Mouse (Mus musculus) kidney, adult 2 months (tissue): ENCODE data around the gene Fam189b. TPM values are rescaled to one million over a fixed set of nuclear protein-coding genes. Genes with fewer than 3 reads are reported as not detected.
A peak's percentile ranks its signal among the peaks of the same experiment; 100 is the strongest.
"Not testable (repeated sequence)": the region's sequence is repeated elsewhere in the genome, so short reads cannot be mapped to it uniquely, and the experiment has no call there.

Source experiments
- DNase-seq: peaks from one replicate; pipeline ENCODE4 v3.0.0; 2021
- H3K27ac ChIP-seq: fragments of 200-500 bp; 2 replicates; pipeline ENCODE4 v1.5.1; 2012; ENCODE audit warnings: low read depth, low read length, control low read depth, inconsistent platforms; ENCODE audit not compliant: insufficient read depth
- H3K27me3 ChIP-seq: fragments of 200-500 bp; replicated peaks from 2 replicates; pipeline ENCODE4 v1.6.1; 2012; ENCODE audit warnings: mild to moderate bottlenecking, moderate library complexity, low read length, inconsistent platforms; ENCODE audit not compliant: control insufficient read depth, insufficient read depth
- H3K36me3 ChIP-seq: fragments of 200-500 bp; 2 replicates; pipeline ENCODE4 v1.6.1; 2012; ENCODE audit warnings: mild to moderate bottlenecking, moderate library complexity, low read length, inconsistent platforms; ENCODE audit not compliant: control insufficient read depth, insufficient read depth
- H3K4me1 ChIP-seq: fragments of 200-500 bp; 2 replicates; pipeline ENCODE4 v1.6.1; 2011; ENCODE audit warnings: low read length; ENCODE audit not compliant: control insufficient read depth, insufficient read depth
- H3K4me3 ChIP-seq: fragments of 200-500 bp; 2 replicates; pipeline ENCODE4 v1.5.1; 2011; ENCODE audit warnings: mild to moderate bottlenecking, low read depth, low read length, control low read depth; ENCODE audit not compliant: insufficient read depth
- CTCF ChIP-seq: fragments of 200-500 bp; conservative IDR thresholded peaks from 2 replicates; pipeline ENCODE4 v1.5.1; 2011; ENCODE audit warnings: low read depth, mild to moderate bottlenecking, control low read depth, low read length, moderate library complexity, mixed read lengths; ENCODE audit not compliant: insufficient read depth, insufficient read length
- POLR2A ChIP-seq: fragments of 200-500 bp; IDR thresholded peaks from one replicate; pipeline ENCODE4 v1.6.1; 2011; ENCODE audit warnings: low read depth, low read length, control low read depth
- WGBS: fragments of 180-500 bp; shearing (Covaris S2); methylation state at CpG from one replicate; pipeline ENCODE4 v1.1.7; 2018; 5-methylcytosine and 5-hydroxymethylcytosine counted together
- polyA plus RNA-seq: library from polyadenylated mRNA; depleted of rRNA; stranded (reverse); fragments of >200 nt; gene quantifications from 2 replicates; pipeline ENCODE4 v1.2.3, GENCODE M21; 2012

Gene Fam189b
- polyA plus RNA-seq, 1 experiment, result 18.3 TPM

GRCm38 (mm10) chr3:89159616-89160344 lies 23.2 kb upstream of the Fam189b start, which contains the start of gene Hcn3:
TSS of gene Hcn3 (minus strand) at chr3:89160196.
- no peak within 1 kb of the TSS for H3K27ac ChIP-seq
- no peaks in the 10 kb centered on the region for H3K36me3 ChIP-seq
- H3K4me1 ChIP-seq, result no peaks in the 10 kb centered on the region; the same call in 1 of the 2 replicates
- under 1% methylated on average over 65 of the region's 66 CpGs for WGBS
- H3K27me3 ChIP-seq, result no peaks in the 10 kb centered on the region
- peak; percentile 46 for DNase-seq
- H3K4me3 ChIP-seq, result peak within 1 kb of the TSS; percentile 59
- TF ChIP-seq CTCF (peak; percentile 44), POLR2A (no peak)

- not testable (repeated sequence) for H3K27ac ChIP-seq, DNase-seq, H3K36me3 ChIP-seq, H3K4me1 ChIP-seq, H3K27me3 ChIP-seq, H3K4me3 ChIP-seq
These were observed 21.7 kb upstream of the Fam189b start for GRCm38 (mm10) chr3:89161207-89161606.

- H3K36me3 ChIP-seq, result no peaks in the 10 kb centered on the region
- H3K27ac ChIP-seq, result no peak overlapping the region
- peaks cover 8% of the 10 kb centered on the region; the same call in 1 of the 2 replicates for H3K4me1 ChIP-seq
- TF ChIP-seq CTCF, result no peak
- TF ChIP-seq POLR2A, result no peak
- 78% methylated on average over 4 of the region's 4 CpGs for WGBS
- H3K4me3 ChIP-seq, result no peak overlapping the region
- DNase-seq, result no peak
- no peaks in the 10 kb centered on the region for H3K27me3 ChIP-seq
These were observed 21.2 kb upstream of the Fam189b start for GRCm38 (mm10) chr3:89161786-89162185.

GRCm38 (mm10) chr3:89163123-89163522 lies 19.8 kb upstream of the Fam189b start:
- 86% methylated on average over 1 of the region's 1 CpGs for WGBS
- no peak for DNase-seq
- Histone ChIP-seq H3K36me3 (no peaks in the 10 kb centered on the region), H3K4me1 (peaks cover 8% of the 10 kb centered on the region; the same call in 1 of the 2 replicates), H3K27me3 (no peaks in the 10 kb centered on the region), H3K27ac (no peak overlapping the region), H3K4me3 (no peak overlapping the region)
- TF ChIP-seq POLR2A (no peak), CTCF (no peak)

GRCm38 (mm10) chr3:89163643-89164245 lies 19.2 kb upstream of the Fam189b start:
- TF ChIP-seq POLR2A (no peak), CTCF (no peak)
- Histone ChIP-seq H3K27ac (no peak overlapping the region), H3K36me3 (peaks cover 4% of the 10 kb centered on the region), H3K4me1 (peaks cover 8% of the 10 kb centered on the region; the same call in 1 of the 2 replicates), H3K27me3 (no peaks in the 10 kb centered on the region), H3K4me3 (no peak overlapping the region)
- no peak for DNase-seq
- WGBS, result 72% methylated on average over 5 of the region's 5 CpGs

- peak; percentile 97 for DNase-seq
- peaks cover 8% of the 10 kb centered on the region; the same call in 1 of the 2 replicates for H3K4me1 ChIP-seq
- H3K27ac ChIP-seq, result peak within 1 kb of the TSS; percentile 74
- no peaks in the 10 kb centered on the region for H3K27me3 ChIP-seq
- 2% methylated on average over 79 of the region's 79 CpGs for WGBS
- TF ChIP-seq CTCF (no peak), POLR2A (peak; percentile 29)
- H3K36me3 ChIP-seq, result peaks cover 12% of the 10 kb centered on the region
- H3K4me3 ChIP-seq, result peak within 1 kb of the TSS; percentile 79
These were observed 18.3 kb upstream of the Fam189b start, which contains the start of gene Clk2 for GRCm38 (mm10) chr3:89164506-89165267. TSS of gene Clk2 (plus strand) at chr3:89164795.
